Mouse (Mus musculus) bone marrow, adult 2 months (tissue): ENCODE results near the gene Cerkl.

Experiments used
- CTCF ChIP-seq: fragments of 200-500 bp; IDR thresholded peaks from 2 replicates; pipeline ENCODE4 v1.5.1; 2011; ENCODE audit warnings: low read length, control low read depth; ENCODE audit not compliant: control insufficient read depth, insufficient read depth
- POLR2A ChIP-seq: fragments of 200-500 bp; IDR thresholded peaks from 2 replicates; pipeline ENCODE4 v1.6.1; 2011; ENCODE audit warnings: low read depth, mild to moderate bottlenecking, control low read depth, low read length, borderline replicate concordance; ENCODE audit not compliant: control insufficient read depth

DNA sequence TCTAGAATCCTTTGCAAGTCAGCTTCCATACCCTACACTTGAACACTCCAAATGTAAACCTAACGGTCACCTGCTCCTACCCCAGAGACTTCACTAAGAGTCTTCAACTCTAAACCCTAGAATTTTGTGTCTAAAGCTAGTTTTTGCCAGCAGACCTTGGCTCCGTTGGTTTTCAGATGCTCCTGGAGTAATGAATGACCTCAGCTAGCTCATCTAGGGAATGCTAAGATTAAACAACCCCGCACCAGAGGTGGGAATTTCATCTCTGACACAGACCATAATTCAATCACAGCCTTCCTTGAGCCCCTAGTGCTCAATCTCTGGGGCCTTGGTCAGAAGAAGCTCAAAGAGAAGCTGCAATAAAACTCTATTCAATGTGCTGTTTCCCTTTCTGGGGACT lies 849 bp upstream of the Cerkl start:
- TF ChIP-seq POLR2A (no peak), CTCF (no peak)
